Mouse (Mus musculus) liver, adult (tissue): ENCODE measurements around the gene Wee1.

Experiments used
- GATA4 ChIP-seq: IDR thresholded peaks from 2 replicates; pipeline ENCODE4 v1.6.1; 2014; ENCODE audit warnings: mild to moderate bottlenecking, low read length; ENCODE audit not compliant: insufficient replicate concordance

The Wee1 gene

GRCm38 (mm10) chr7:110116731-110117291 is 5.0 kb upstream of the Wee1 start:
- no peak for TF ChIP-seq GATA4

DNA sequence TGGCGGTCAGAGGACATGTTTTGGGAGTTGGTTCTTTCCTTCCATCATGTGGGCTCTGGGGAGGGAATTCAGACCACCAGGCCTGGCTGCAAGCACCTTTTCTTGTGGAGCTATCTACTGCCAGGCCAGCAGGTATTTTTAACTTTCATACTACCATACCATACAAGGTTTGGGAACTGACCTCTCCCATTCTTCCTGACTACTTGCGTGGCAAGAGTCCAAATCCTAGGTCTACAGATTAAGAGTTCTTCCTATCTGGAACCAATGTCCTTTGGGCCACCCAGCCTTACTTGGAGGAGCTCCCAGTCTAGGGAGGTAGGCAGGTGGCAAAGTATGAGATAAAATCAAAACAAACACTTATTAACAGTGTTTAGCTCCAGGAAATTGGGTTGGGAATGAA is 3.4 kb upstream of the Wee1 start:
- no peak for TF ChIP-seq GATA4

- no peak for TF ChIP-seq GATA4
Observed at GRCm38 (mm10) chr7:110120157-110120784, 1.6 kb upstream of the Wee1 start.

GRCm38 (mm10) chr7:110121162-110121515 is 707 bp upstream of the Wee1 start:
- no peak for TF ChIP-seq GATA4

DNA sequence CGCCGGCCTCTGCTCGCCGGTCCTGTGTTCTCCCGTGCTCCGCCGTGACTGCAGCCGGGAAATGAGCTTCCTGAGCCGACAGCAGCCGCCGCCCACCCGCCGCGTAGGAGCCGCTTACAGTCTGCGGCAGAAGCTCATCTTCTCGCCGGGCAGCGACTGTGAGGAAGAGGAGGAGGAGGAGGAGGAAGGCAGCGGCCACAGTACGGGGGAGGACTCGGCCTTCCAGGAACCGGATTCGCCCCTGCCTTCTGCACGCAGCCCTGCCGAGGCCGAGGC is 381 bp downstream of the Wee1 start:
- no peak for TF ChIP-seq GATA4

- TF ChIP-seq GATA4, result no peak
Observed at GRCm38 (mm10) chr7:110122565-110123422, 948 bp downstream of the Wee1 start.

DNA sequence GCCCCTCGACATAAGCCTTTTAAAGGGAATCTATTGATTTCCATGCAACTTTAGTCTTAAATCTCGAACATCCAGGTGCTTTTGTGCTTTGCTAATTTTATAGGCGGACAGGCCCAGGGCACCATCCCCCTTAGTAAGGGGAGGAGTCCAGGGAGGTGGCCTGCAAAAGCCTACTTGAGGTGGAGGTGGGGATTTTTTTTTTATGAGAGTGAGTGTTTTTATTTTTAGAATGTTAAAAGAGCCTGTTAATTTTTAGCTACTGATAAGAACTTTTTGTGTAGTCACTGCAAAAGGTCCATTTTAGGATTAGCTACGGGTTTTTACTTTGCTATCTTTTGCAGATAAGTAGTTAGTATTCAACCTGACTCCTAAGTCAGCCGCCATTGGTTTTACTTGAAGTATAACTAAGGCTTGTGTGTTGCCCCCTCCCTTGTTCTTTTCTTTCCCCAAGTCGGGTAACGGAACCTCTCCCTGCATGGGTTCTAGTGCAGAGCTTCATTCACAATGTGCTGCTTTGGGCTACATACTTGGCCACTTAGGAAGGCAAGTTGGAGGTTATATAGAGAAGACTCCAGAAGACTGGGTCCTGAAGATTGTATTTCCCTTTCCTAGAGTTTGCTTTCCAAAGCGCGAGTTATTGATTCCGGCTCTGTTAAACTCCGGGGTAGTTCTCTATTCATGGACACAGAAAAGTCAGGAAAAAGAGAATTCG is 2.2 kb downstream of the Wee1 start:
- no peak for TF ChIP-seq GATA4

GRCm38 (mm10) chr7:110128566-110128965 is 6.7 kb downstream of the Wee1 start:
- TF ChIP-seq GATA4, result no peak

DNA sequence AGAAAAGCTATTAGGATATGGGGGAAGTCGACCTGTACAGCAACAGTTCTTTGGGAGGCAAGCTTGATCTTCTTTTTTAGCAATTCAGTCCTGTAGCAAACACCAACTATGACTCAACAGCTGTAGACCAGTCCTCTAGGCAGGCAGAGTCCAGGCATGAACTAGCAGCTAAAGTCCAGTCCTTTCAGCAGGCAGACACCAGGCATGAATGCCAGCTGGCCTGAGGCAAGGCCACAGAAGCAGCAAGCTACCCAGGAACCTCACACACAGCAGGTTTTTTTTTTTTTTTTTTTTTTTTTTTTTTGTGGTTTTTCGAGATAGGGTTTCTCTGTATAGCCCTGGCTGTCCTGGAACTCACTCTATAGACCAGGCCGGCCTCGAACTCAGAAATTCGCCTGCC is 12.1 kb downstream of the Wee1 start:
- TF ChIP-seq GATA4, result no peak

DNA sequence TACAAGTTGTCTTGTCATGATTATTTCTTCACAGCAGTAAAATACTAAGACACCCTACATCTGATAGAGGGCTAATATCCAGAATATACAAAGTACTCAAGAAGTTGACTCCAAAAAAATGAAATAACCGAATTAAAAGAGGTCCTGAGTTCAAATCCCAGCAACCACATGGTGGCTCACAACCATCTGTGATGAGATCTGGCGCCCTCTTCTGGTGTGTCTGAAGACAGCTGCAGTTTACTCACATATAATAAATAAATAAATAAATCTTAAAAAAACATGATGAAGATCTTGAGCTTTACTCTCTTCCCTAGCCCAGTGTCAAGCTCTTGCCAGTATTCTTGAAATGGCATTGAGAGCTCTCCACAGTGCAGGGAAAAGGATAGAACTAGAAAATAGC is 16.7 kb downstream of the Wee1 start:
- no peak for TF ChIP-seq GATA4

DNA sequence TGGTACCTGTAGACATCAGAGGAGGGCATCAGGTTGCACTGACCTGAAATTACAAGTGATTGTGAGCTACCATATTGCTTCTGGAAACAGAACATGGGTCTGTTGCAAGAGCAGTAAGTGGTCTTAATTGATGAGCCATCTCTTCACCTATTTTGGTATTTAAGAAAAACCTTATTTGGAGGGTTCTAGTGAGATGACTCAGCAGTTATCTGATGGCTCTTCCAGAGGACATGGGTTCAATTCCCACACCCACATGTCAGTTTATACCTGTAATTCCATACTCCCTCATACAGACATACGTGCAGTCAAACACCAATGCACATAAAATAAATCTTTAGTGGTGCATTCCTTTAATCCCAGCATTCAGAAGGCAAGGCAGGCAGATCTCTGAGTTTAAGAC is 22.0 kb downstream of the Wee1 start:
- TF ChIP-seq GATA4, result no peak

DNA sequence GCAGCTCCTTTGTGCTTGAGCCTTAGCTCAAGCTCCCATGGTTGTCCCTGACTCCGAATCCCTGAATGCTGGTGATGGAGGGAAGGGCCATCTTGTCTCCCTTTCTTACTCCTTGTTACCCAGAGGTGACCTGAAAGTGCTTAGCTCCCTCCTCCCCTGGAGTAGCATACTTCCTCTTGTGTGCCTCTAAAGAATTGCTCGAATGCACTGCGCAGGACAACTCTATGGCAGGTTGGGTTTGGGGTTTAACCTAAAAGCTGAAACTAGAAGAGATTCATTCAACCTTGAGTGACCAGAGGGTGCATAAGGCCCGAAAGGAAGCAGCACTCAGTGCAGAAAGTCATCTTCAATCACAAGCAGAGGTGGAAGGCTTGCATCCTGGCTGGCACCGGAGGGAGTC is 31.0 kb downstream of the Wee1 start:
- no peak for TF ChIP-seq GATA4

- TF ChIP-seq GATA4, result no peak
Observed at GRCm38 (mm10) chr7:110156712-110157260, 34.9 kb downstream of the Wee1 start.

- TF ChIP-seq GATA4, result no peak
Observed at GRCm38 (mm10) chr7:110157261-110157910, 35.5 kb downstream of the Wee1 start.

GRCm38 (mm10) chr7:110158073-110158472 is 36.2 kb downstream of the Wee1 start:
- no peak for TF ChIP-seq GATA4
